Mouse (Mus musculus) ES-E14 (cell line): ENCODE measurements around the gene Cab39. TPM values are rescaled to one million over a fixed set of nuclear protein-coding genes. Genes with fewer than 3 reads are reported as not detected.

ENCODE experiments used
- DNase-seq: peaks from one replicate; pipeline ENCODE4 v3.0.0-alpha.2; 2013; ENCODE audit warnings: low read depth, low spot score
- H3K27ac ChIP-seq: 2 replicates; pipeline ENCODE4 v1.5.1; 2012; ENCODE audit warnings: low read depth, mild to moderate bottlenecking, low read length, moderate library complexity, mixed read lengths; ENCODE audit not compliant: poor library complexity, insufficient read depth, severe bottlenecking
- H3K36me3 ChIP-seq: 2 replicates; pipeline ENCODE4 v1.6.1; 2012; ENCODE audit warnings: mild to moderate bottlenecking, low read length, moderate library complexity, mixed read lengths; ENCODE audit not compliant: control insufficient read depth, poor library complexity, insufficient read depth, severe bottlenecking
- H3K4me1 ChIP-seq, 2 experiments: fragments of 150-350 bp in 1 of 2; sonication (generic) in 1 of 2; 2 replicates each; pipeline ENCODE4 v1.6.1; 2012; ENCODE audit warnings: low read length in 2 of 2, mild to moderate bottlenecking in 1 of 2, mixed read lengths in 1 of 2; ENCODE audit not compliant: control insufficient read depth in 2 of 2, insufficient read depth in 2 of 2, poor library complexity in 1 of 2
- H3K4me3 ChIP-seq, 2 experiments: fragments of 150-350 bp in 1 of 2; sonication (generic) in 1 of 2; 2 replicates each; pipeline ENCODE4 v1.5.1; 2012; ENCODE audit warnings: low read length in 2 of 2, low read depth in 1 of 2, mild to moderate bottlenecking in 1 of 2, mixed read lengths in 1 of 2; ENCODE audit not compliant: insufficient read depth in 1 of 2, poor library complexity in 1 of 2, severe bottlenecking in 1 of 2
- H3K9ac ChIP-seq: 2 replicates; pipeline ENCODE4 v1.6.1; 2012; ENCODE audit warnings: low read depth, mild to moderate bottlenecking, low read length, mixed read lengths; ENCODE audit not compliant: poor library complexity, insufficient read depth, severe bottlenecking
- H3K9me3 ChIP-seq: fragments of 150-350 bp; sonication (generic); 2 replicates; pipeline ENCODE4 v1.6.1; 2012; ENCODE audit warnings: low read depth, mild to moderate bottlenecking, low read length; ENCODE audit not compliant: control insufficient read depth, insufficient read depth
- CHD2 ChIP-seq: IDR thresholded peaks from 2 replicates; pipeline ENCODE4 v1.6.1; 2014; ENCODE audit warnings: mild to moderate bottlenecking, low read depth, low read length, inconsistent platforms
- HCFC1 ChIP-seq: IDR thresholded peaks from 2 replicates; pipeline ENCODE4 v1.6.1; 2012; ENCODE audit warnings: low read length, inconsistent platforms, borderline replicate concordance; ENCODE audit not compliant: insufficient read depth
- MAFK ChIP-seq: IDR thresholded peaks from 2 replicates; pipeline ENCODE4 v1.6.1; 2014; ENCODE audit warnings: mild to moderate bottlenecking, low read depth, low read length, inconsistent platforms; ENCODE audit not compliant: insufficient read depth
- ZC3H11A ChIP-seq: IDR thresholded peaks from 2 replicates; pipeline ENCODE4 v1.6.1; 2012; ENCODE audit warnings: low read depth, mild to moderate bottlenecking, inconsistent platforms, low read length, borderline replicate concordance
- ZNF384 ChIP-seq: IDR thresholded peaks from 2 replicates; pipeline ENCODE4 v1.6.1; 2012; ENCODE audit warnings: low read depth, low read length, inconsistent platforms
- in situ Hi-C, 2 experiments: fragments of 600-800 bp; cut with MboI; formaldehyde crosslinking; loops; one replicate each; pipeline ENCODE4 v1.15.1; 2025; ENCODE audit warnings: low sequenced_read_pairs in 2 of 2, inconsistent platforms in 1 of 2; ENCODE audit not compliant: unreplicated experiment in 2 of 2
- total RNA-seq: library from RNA; depleted of rRNA; stranded (reverse); fragments of 300-350 nt; gene quantifications from 2 replicates; pipeline ENCODE4 v1.2.3, GENCODE M21; 2012

Cab39 gene
- total RNA-seq, 1 experiment = 51.9 TPM

DNA sequence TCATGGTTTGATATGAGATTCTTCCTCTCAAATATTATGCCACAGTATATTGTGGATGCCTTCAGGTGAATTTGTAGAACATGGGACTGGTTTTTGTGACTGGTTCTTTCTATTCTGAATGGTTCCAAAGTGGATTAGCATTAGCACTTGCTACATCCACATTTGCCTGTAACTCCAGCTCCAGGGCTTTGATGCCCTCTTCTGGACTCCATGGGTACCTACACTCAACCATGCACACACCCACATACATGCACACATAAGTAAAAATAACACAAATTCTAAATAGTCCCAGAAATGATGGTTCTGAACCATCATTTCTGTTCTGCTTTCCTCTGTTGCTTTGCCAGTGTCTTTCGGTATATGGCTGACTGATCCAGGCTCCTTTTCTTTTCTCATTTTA, 26.5 kb downstream of the Cab39 start:
- DNase-seq = no peak

DNA sequence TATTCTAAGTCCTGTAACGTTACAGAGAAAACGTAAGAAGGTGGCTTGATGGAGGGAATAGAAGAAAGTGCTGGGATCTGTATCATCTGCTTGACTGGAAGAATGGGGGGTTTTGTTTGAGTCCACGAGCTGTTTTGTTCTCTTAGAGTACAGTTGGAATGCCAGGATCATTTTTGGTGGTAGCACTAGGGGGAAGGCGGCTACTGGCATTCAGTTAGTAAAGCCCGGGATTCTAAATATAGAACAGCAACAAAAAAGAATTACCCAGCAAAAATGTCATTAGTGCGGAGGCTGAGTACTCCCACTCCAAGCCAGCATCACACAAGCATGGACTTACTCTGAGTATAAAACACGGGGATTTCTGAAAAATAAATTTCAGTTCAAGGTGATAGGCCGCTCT, 29.0 kb downstream of the Cab39 start:
- in situ Hi-C loops = no loop called here
- no peak for TF ChIP-seq HCFC1
- TF ChIP-seq ZC3H11A = no peak
- no peak for TF ChIP-seq ZNF384
- no peak for TF ChIP-seq MAFK
- no peak for TF ChIP-seq CHD2
- no peak overlapping the region for H3K9ac ChIP-seq
- H3K4me1 ChIP-seq = no peaks in the 10 kb centered on the region
- no peak overlapping the region for H3K27ac ChIP-seq
- H3K36me3 ChIP-seq = peaks cover 4% of the 10 kb centered on the region; the same call in 1 of the 2 replicates
- no peaks in the 10 kb centered on the region for H3K9me3 ChIP-seq
- DNase-seq = no peak
- H3K4me3 ChIP-seq = no peak overlapping the region

More for the DNA sequence above, 26.5 kb downstream of the Cab39 start:
- in situ Hi-C loops = no loop called here
- Histone ChIP-seq H3K36me3 (peaks cover 3% of the 10 kb centered on the region; the same call in 1 of the 2 replicates), H3K9ac (no peak overlapping the region), H3K9me3 (no peaks in the 10 kb centered on the region), H3K4me3 (no peak overlapping the region), H3K4me1 (no peaks in the 10 kb centered on the region), H3K27ac (no peak overlapping the region)
- TF ChIP-seq CHD2 (no peak), ZNF384 (no peak), ZC3H11A (no peak), HCFC1 (no peak), MAFK (no peak)

DNA sequence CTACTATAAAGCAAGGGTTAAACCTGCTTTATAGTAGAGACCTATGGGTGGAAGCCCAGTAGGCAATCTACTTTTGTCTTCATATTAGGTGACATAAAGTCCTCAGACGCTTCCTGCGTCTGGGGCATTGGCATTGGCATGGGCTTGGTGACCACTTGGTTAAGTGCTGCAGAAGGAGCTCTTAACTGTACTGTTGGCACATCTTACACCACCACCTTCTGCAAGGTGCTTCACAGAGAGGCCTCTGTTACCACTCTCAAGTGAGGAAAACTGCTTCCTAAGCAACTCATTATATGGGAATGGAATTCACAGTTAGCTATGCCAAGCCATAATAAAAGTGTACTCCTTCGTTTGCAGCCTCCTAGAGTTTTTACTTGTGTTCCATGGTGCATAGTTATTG, 31.7 kb downstream of the Cab39 start:
- H3K4me3 ChIP-seq = no peak overlapping the region
- H3K4me1 ChIP-seq = no peaks in the 10 kb centered on the region
- TF ChIP-seq HCFC1 = no peak
- no peak for TF ChIP-seq CHD2
- no peak for TF ChIP-seq ZC3H11A
- TF ChIP-seq MAFK = no peak
- TF ChIP-seq ZNF384 = no peak
- H3K9me3 ChIP-seq = no peaks in the 10 kb centered on the region
- H3K9ac ChIP-seq = no peak overlapping the region
- in situ Hi-C loops = no loop called here
- H3K36me3 ChIP-seq = peaks cover 5% of the 10 kb centered on the region; the same call in 1 of the 2 replicates
- H3K27ac ChIP-seq = no peak overlapping the region
- no peak for DNase-seq

DNA sequence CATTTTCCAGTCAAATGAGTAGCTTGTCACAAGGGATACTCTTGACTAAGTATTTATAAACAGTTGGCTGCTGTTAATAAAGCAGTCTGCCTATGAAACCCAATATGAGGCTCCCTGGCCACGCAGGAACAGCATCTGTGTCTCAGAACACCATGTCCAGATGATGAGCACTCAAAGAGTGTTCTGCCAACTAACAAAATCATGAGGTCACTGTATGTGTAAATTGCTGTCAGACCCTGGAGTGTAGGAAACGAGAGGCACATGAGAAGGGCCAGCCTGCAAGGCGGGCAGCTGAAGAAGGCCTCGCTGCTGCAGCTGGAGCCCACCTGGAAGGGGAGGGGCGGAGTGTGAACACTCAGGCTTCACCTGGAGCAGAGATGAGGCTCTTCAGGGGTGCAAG, 33.9 kb downstream of the Cab39 start:
- Histone ChIP-seq H3K9me3 (no peaks in the 10 kb centered on the region), H3K36me3 (peaks cover 5% of the 10 kb centered on the region; the same call in 1 of the 2 replicates), H3K9ac (no peak overlapping the region), H3K4me1 (no peaks in the 10 kb centered on the region), H3K4me3 (no peak overlapping the region), H3K27ac (no peak overlapping the region)
- TF ChIP-seq MAFK = no peak
- no peak for DNase-seq
- in situ Hi-C loops = no loop called here

DNA sequence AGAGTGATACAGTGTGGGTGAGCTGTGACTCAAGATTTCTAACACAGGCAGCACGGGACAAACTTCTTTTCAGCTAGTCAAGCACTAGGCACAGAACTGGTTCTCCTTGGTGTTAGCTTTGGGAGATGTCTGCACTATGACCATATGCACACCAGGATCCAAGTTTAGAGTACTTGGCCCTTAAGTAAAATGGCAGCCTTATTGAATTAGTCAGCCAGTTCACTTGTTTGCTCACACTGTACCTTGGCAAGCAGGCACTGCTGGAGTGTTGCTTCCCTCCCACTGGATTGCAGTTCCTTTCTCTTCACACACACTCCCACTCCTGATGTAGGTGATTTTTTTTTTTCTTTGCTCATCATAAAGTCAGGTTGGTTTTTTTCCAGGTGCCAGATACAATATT, 35.8 kb downstream of the Cab39 start:
- TF ChIP-seq HCFC1 = no peak
- TF ChIP-seq CHD2 = no peak
- Histone ChIP-seq H3K4me3 (no peak overlapping the region), H3K4me1 (no peaks in the 10 kb centered on the region), H3K9ac (no peak overlapping the region), H3K36me3 (peaks cover 5% of the 10 kb centered on the region; the same call in 1 of the 2 replicates), H3K9me3 (no peaks in the 10 kb centered on the region), H3K27ac (no peak overlapping the region)
- in situ Hi-C loops = no loop called here
- no peak for DNase-seq
